Mouse (Mus musculus): ENCODE data around the gene Cebpe. TPM values are rescaled to one million over a fixed set of nuclear protein-coding genes. Genes with fewer than 3 reads are reported as not detected.

The Cebpe gene
- polyA plus RNA-seq, 1 experiment from 2014 or later, result not detected

DNA sequence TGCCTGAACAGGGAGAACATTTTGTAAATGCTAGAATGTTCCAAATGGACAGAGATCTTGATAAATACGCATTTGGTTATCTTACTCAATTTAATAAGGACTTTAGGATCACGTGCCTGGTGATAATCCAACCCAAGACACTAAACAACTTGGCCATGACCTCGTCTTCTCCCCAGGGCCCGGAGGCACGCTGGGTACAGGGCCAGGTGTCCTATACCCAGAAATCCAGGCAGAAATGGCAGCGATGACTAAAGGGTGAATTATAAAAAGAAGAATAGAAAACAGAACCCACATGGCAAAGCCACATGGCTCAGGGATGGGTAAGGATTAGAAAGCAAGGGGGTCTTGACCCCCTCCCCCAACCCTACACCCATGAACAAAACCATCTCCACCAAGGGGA lies 29.7 kb upstream of the Cebpe start:
- Histone ChIP-seq H3K9me3 (no peaks in the 10 kb centered on the region), H3K27ac (no peak overlapping the region), H3K4me1 (replicated peaks) (peaks cover 5% of the 10 kb centered on the region), H3K36me3 (no peaks in the 10 kb centered on the region), H3K4me2 (no peak overlapping the region), H3K9ac (replicated peaks) (no peak overlapping the region), H3K27me3 (no peaks in the 10 kb centered on the region), H3K4me3 (replicated peaks) (no peak overlapping the region)
- 89% methylated on average over 6 of the region's 6 CpGs for WGBS
- ATAC-seq (ENCODE audit: insufficient number of reproducible peaks, insufficient read depth, low FRiP score, low TSS enrichment, low read depth), result no peak

DNA sequence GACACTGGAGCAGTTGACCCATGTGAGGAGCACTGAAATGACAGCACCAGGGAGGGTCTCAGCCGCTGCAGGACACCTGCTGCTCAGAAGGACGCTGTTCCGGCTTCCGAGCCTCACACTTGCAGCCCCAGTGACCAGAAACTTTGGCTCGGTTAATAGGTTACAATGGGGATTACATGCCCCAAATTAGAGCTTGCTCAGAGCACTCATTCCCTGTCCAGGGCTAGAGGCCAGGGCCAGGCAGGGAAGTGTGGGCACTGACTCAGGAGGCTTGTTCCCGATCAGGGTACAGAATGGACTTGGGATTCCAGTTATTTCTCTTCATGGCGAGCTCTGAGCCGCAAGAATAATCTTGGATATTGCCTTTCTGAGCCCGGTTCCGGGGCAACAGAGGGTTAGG lies 25.7 kb upstream of the Cebpe start:
- Histone ChIP-seq H3K36me3 (no peaks in the 10 kb centered on the region), H3K27me3 (no peaks in the 10 kb centered on the region), H3K4me1 (replicated peaks) (peaks cover 4% of the 10 kb centered on the region), H3K27ac (no peak overlapping the region), H3K9me3 (no peaks in the 10 kb centered on the region), H3K9ac (replicated peaks) (no peak overlapping the region), H3K4me3 (replicated peaks) (no peak overlapping the region), H3K4me2 (no peak overlapping the region)
- WGBS, result 82% methylated on average over 10 of the region's 10 CpGs
- no peak for ATAC-seq (ENCODE audit: insufficient number of reproducible peaks, insufficient read depth, low FRiP score, low TSS enrichment, low read depth)

DNA sequence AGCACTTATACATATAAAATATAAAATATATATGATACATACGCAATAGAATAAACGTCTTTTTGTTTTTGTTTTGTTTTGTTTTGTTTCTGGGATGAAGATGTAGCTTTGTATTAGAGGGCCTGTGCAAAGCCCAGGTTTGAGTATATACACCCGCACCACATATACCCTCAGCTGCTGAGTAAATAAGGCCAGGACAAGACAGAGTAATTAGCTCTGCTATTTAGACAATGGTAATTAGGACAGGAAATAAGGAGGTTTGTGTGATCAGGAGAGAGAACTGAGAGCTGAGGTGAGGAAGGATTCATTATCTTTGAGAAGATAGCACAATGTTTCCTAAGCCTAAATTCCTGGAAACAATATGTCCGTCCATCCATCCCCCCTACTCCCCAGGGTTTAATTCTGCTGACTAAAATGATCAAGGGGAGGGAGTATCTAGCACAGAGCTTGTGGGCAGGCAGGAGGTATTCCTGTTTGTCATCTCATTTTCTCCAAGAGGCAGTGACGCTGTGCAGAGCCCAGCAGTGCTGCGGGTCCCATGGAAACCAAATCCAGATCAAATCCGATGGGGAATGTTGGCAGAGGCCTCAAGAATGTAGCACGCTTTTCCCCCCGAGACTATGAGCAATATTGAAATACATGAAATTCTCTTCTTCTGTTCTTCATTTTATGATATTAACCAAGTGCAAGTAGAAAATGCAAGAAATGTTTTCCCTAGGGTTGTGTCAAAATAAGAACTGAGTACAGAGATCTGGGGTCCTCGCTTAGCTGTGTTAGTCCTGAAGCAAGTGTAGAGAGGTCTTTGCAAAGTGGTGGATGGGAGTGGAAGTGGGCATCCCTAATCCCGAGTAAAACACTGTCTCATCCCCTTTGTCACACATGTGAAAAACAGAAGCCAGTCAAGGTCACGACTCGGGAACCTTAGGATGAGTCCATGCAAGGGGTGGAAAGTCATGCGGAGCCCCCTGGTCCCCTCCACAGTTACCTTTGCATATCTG lies 24.9 kb upstream of the Cebpe start:
- no peak overlapping the region for H3K4me2 ChIP-seq
- H3K4me3 ChIP-seq (replicated peaks), result no peak overlapping the region
- H3K27me3 ChIP-seq, result no peaks in the 10 kb centered on the region
- no peak overlapping the region for H3K9ac ChIP-seq (replicated peaks)
- no peaks in the 10 kb centered on the region for H3K36me3 ChIP-seq
- H3K4me1 ChIP-seq (replicated peaks), result no peaks in the 10 kb centered on the region; the same call in 1 of the 2 replicates
- WGBS, result 65% methylated on average over 14 of the region's 14 CpGs
- no peaks in the 10 kb centered on the region for H3K9me3 ChIP-seq
- H3K27ac ChIP-seq, result no peak overlapping the region
- no peak for ATAC-seq (ENCODE audit: insufficient number of reproducible peaks, insufficient read depth, low FRiP score, low TSS enrichment, low read depth)

DNA sequence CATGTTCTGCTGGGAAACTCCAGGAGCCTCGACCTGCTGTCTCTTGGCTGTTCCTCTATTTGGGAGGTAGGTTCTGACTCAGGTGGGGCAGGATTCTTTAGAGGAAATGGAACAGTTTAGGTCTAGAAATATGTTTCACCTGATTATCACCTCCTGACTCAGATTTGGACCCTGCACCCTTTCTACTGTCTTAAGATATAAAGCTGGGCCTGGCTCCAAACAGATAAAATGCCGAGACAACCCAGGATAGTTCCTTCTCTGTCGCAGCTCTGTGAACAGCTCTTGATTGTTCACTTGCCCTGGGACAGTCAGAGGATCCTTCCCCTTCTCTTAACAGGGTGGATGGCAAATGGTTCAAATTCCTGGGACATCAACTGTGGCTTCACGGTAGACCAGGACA lies 23.2 kb upstream of the Cebpe start:
- Histone ChIP-seq H3K9me3 (no peaks in the 10 kb centered on the region), H3K27me3 (no peaks in the 10 kb centered on the region), H3K4me3 (replicated peaks) (no peak overlapping the region), H3K27ac (no peak overlapping the region), H3K4me1 (replicated peaks) (no peaks in the 10 kb centered on the region; the same call in 1 of the 2 replicates), H3K9ac (replicated peaks) (no peak overlapping the region), H3K4me2 (no peak overlapping the region), H3K36me3 (no peaks in the 10 kb centered on the region)
- ATAC-seq (ENCODE audit: insufficient number of reproducible peaks, insufficient read depth, low FRiP score, low TSS enrichment, low read depth), result no peak
- WGBS, result 76% methylated on average over 4 of the region's 4 CpGs

DNA sequence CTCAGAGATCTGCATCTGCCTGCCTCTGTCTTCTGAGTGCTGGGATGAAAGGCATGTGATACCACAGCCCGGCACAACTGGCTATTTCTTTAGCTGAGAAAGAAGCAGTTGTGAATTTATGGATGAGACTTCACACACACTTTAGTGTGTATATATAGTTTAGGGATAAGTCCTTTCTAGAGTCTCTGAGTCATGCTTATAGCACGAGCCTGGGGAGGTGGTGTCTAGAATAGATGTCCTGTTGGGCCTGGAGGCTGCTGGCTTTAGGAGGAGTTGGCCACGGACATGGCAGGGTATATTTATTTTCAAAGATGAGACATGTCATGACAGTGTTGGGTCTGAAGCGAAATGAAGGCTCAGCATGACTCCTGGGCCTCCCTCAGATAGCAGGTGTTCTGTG lies 22.0 kb upstream of the Cebpe start:
- 80% methylated on average over 4 of the region's 4 CpGs for WGBS

DNA sequence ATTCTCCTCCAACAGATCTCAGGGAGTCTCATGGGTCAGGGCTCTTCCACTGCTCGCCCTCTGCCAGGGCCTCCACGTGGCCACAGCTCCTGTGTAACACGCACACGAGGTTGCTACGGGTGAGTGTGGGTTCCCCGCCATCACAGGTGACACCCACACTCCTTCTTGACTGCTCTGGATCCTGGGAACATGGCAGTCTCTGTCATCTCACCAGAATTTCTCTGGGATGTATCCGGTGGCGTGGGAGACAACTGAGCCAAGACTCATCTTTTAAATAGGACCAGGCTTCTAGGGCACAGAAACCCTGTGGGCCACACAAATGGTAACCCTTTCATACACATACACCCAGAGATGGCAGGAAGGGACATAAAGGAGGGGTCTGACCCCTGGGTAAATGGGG lies 20.2 kb upstream of the Cebpe start:
- Histone ChIP-seq H3K9ac (replicated peaks) (no peak overlapping the region), H3K4me2 (no peak overlapping the region), H3K9me3 (no peaks in the 10 kb centered on the region), H3K4me3 (replicated peaks) (no peak overlapping the region), H3K27me3 (no peaks in the 10 kb centered on the region), H3K4me1 (replicated peaks) (no peaks in the 10 kb centered on the region; the same call in 1 of the 2 replicates), H3K36me3 (no peaks in the 10 kb centered on the region), H3K27ac (no peak overlapping the region)
- no peak for ATAC-seq (ENCODE audit: insufficient number of reproducible peaks, insufficient read depth, low FRiP score, low TSS enrichment, low read depth)
- WGBS, result 92% methylated on average over 8 of the region's 8 CpGs

More for the DNA sequence above, 22.0 kb upstream of the Cebpe start:
- H3K4me1 ChIP-seq (replicated peaks), result no peaks in the 10 kb centered on the region; the same call in 1 of the 2 replicates
- H3K27ac ChIP-seq, result no peak overlapping the region
- H3K27me3 ChIP-seq, result no peaks in the 10 kb centered on the region
- no peak overlapping the region for H3K9ac ChIP-seq (replicated peaks)
- no peak for ATAC-seq (ENCODE audit: insufficient number of reproducible peaks, insufficient read depth, low FRiP score, low TSS enrichment, low read depth)
- no peak overlapping the region for H3K4me3 ChIP-seq (replicated peaks)
- no peaks in the 10 kb centered on the region for H3K9me3 ChIP-seq
- H3K36me3 ChIP-seq, result no peaks in the 10 kb centered on the region
- no peak overlapping the region for H3K4me2 ChIP-seq

DNA sequence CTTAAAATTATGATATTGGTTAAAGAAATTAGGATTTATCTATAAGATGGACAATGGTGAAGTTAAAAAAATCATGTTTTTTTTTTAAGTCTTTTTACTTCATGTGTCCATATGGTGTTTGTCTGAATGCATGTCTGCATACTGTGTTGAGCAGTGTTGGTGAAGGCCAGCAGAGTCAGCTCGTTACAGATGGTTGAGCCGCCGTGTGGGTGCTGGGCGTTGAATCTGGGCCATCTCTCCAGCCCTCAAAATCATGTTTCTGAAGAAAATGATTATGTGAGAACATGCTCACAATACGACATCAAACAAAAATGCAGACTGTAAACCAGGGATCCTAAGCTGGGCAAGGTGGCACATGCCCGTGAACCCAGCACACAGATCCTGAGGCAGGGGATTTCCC lies 18.3 kb upstream of the Cebpe start:
- Histone ChIP-seq H3K36me3 (no peaks in the 10 kb centered on the region), H3K4me1 (replicated peaks) (no peaks in the 10 kb centered on the region), H3K9ac (replicated peaks) (no peak overlapping the region), H3K4me3 (replicated peaks) (no peak overlapping the region), H3K9me3 (no peaks in the 10 kb centered on the region), H3K27ac (no peak overlapping the region), H3K4me2 (no peak overlapping the region), H3K27me3 (no peaks in the 10 kb centered on the region)
- ATAC-seq (ENCODE audit: insufficient number of reproducible peaks, insufficient read depth, low FRiP score, low TSS enrichment, low read depth), result no peak
- 87% methylated on average over 6 of the region's 6 CpGs for WGBS

DNA sequence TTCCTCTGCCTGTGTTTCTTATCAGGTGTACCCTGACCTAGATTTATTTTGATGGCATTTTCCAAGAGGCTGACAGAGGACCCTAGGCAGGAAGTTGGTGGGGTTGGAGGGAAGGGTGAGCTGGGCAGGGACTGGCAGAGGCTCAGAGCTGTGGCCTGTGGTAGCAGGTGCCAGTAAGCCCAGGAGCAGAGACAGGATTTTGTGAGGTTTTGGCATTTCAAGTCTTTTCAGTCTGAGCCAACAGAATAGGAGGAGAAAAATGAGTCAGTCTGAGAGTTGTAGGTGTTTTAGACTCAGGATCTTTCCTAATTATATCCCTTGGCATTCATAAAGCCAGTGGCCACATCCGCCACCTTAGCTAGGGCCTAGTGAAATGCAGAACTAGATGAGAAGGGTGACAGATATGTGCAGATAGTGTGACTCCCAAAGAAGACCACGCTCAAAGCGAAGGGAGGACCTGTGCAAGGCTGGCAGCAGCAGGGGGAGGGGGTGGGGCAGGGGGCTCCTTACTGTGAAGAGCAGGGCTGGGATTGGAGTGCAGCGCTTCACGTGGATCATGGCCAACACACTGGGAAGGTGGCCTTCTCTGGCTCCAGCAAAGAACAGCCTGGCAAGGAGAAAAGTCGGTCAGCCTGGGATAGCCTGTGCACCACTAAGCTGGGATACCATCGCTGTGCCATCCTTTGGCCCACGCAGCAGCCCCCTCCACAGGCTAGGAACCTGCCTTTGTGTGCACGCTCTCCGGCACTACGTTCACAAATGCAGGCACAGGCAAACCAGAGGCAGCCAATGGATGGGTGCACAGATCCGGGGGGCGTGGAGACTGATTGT lies 17.1 kb upstream of the Cebpe start:
- no peaks in the 10 kb centered on the region for H3K9me3 ChIP-seq
- 76% methylated on average over 13 of the region's 13 CpGs for WGBS
- H3K4me2 ChIP-seq, result no peak overlapping the region
- H3K36me3 ChIP-seq, result no peaks in the 10 kb centered on the region
- H3K27me3 ChIP-seq, result no peaks in the 10 kb centered on the region
- no peak overlapping the region for H3K4me3 ChIP-seq (replicated peaks)
- H3K9ac ChIP-seq (replicated peaks), result no peak overlapping the region
- H3K4me1 ChIP-seq (replicated peaks), result no peaks in the 10 kb centered on the region
- H3K27ac ChIP-seq, result no peak overlapping the region
- ATAC-seq (ENCODE audit: insufficient number of reproducible peaks, insufficient read depth, low FRiP score, low TSS enrichment, low read depth), result no peak

DNA sequence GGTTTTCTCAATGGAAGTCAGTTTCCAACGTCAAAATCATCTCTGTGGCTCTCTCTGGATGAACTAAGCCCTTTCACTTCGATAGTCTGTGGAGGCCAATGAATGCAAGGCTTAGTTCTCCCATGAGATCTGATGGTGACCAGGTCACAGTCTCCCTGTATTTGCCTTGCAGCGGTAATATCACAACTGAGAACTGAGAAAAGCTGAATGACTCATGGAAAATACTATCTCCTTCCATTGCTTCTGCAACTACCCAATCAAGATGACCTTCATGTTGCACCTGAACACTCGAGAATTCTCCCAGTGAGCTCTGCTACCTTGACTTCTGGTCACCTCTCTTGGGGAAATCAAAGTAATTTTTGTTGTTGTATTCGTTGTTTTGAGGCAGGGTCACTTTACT lies 15.6 kb upstream of the Cebpe start:
- no peak overlapping the region for H3K4me3 ChIP-seq (replicated peaks)
- no peaks in the 10 kb centered on the region for H3K27me3 ChIP-seq
- H3K27ac ChIP-seq, result no peak overlapping the region
- 75% methylated on average over 5 of the region's 5 CpGs for WGBS
- H3K4me1 ChIP-seq (replicated peaks), result no peaks in the 10 kb centered on the region
- H3K4me2 ChIP-seq, result no peak overlapping the region
- no peaks in the 10 kb centered on the region for H3K9me3 ChIP-seq
- H3K9ac ChIP-seq (replicated peaks), result no peak overlapping the region
- no peak for ATAC-seq (ENCODE audit: insufficient number of reproducible peaks, insufficient read depth, low FRiP score, low TSS enrichment, low read depth)
- no peaks in the 10 kb centered on the region for H3K36me3 ChIP-seq

DNA sequence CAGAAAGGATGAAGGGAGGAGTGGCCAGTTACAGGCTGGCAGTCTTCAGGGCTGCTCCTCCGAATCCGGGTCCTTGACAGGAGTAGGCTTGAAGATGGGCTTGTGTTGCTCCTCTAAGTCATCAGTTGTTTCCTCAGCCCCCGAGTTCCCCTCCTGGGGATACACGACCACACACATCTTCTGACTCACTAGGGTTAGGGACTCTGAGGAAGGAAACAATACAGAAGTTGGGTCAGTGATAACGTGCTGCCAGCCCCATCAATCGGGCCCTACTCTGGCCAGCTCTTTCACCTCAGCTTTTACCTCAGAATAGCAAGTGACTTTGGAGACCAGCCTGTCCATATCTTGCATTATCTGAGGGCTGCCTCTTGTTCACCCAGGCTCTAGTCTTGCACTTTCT lies 12.1 kb upstream of the Cebpe start:
- Histone ChIP-seq H3K9me3 (no peaks in the 10 kb centered on the region), H3K4me3 (replicated peaks) (no peak overlapping the region), H3K4me2 (no peak overlapping the region), H3K27ac (no peak overlapping the region), H3K9ac (replicated peaks) (no peak overlapping the region), H3K4me1 (replicated peaks) (no peaks in the 10 kb centered on the region), H3K36me3 (no peaks in the 10 kb centered on the region), H3K27me3 (no peaks in the 10 kb centered on the region)
- ATAC-seq (ENCODE audit: insufficient number of reproducible peaks, insufficient read depth, low FRiP score, low TSS enrichment, low read depth), result no peak
- WGBS, result 74% methylated on average over 6 of the region's 6 CpGs

DNA sequence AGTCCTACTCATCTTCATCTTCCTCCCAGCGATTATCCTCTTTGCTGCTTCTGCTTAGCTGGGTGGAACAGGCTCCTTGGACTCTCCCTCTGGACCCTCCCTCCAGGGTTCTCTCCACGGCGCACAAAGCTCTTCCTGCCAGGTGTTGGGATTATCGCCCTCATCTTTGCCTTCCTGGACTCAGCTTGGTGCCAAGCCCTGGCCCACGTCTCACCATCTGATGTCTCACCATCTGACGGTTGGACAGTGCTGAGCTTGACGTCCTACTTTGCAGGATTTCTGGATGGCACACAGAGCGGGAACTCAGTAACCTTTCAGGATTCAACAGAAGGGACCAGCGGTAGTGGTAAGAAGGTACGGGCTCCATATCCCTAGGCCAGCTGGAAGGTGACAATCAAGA lies 9.7 kb upstream of the Cebpe start:
- no peaks in the 10 kb centered on the region for H3K9me3 ChIP-seq
- WGBS, result 78% methylated on average over 10 of the region's 10 CpGs
- H3K4me3 ChIP-seq (replicated peaks), result no peak overlapping the region
- no peak for ATAC-seq (ENCODE audit: insufficient number of reproducible peaks, insufficient read depth, low FRiP score, low TSS enrichment, low read depth)
- no peak overlapping the region for H3K27ac ChIP-seq
- H3K36me3 ChIP-seq, result no peaks in the 10 kb centered on the region
- no peaks in the 10 kb centered on the region for H3K27me3 ChIP-seq
- H3K9ac ChIP-seq (replicated peaks), result no peak overlapping the region
- no peaks in the 10 kb centered on the region for H3K4me1 ChIP-seq (replicated peaks)
- H3K4me2 ChIP-seq, result no peak overlapping the region

All from limb, embryonic 12.5 days (tissue).